ENCODE assay signal across 15 mouse cellular contexts in the genomic region with DNA sequence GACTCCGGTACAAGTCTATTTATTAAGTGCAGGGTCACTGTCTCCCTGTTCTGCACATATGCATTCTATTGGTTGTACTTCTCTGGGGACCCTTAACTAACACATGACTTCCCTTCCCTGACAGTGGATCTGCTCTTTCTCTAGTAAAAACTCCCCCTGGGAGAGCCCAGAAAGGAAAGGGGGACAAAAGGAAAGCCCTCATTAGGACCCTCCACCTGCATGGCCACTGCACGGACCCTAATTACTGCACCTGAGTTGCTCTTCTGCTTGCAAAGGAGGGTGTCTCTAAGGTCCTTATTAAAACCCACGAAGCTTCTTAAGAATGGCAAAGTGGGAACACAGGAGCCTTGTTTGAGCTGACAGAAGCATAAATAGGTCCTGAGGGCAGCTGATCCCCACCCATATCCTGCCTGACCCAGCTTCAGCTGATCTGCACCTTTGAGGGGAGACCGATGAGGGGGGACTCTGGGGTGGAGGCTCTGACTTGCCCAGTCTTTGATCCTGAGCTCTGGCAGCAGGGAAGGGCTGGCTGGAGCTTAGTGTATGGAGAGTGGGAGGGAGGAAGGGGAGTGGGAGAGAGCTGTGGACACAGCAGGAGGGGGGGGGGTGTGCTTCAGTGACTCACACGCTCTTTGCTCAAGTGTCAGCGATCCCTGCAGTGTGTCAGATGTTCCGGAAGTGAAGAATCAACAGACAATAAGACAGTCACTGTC.
DNase-seq lines count a peak whose midpoint lies in the region; ATAC-seq and TF ChIP-seq lines count a peak whose summit lies in the region.
"Had no signal": no experiment of that assay in that cellular context is flagged by ENCODE, and none has a peak within 500 bp of the region (broad histone marks: within the 10 kb centered on the region; RNA-seq: fewer than 3 reads in every experiment).

No protein-coding gene starts in this region.

- no peaks in the 10 kb centered on the region for H3K27me3 ChIP-seq in heart, embryonic 16.5 days (ENCODE audit: control insufficient read depth, insufficient read depth, low read length)
- H3K27me3 ChIP-seq in heart, adult 2 months (ENCODE audit: control insufficient read depth, insufficient read depth, low read length), result no peaks in the 10 kb centered on the region
- H3K27me3 ChIP-seq in limb, embryonic 11.5 days (ENCODE audit: control insufficient read depth, insufficient read depth, low read length), result no peaks in the 10 kb centered on the region
- no peaks in the 10 kb centered on the region for H3K27me3 ChIP-seq in myocyte (ENCODE audit: control insufficient read depth, insufficient read depth, insufficient read length)
- H3K27me3 ChIP-seq: liver, embryonic 13.5 days; neural tube, embryonic 12.5 days; stomach, embryonic 15.5 days had no signal

- no peaks in the 10 kb centered on the region for H3K9me3 ChIP-seq in heart, embryonic 16.5 days (replicated peaks; ENCODE audit: control insufficient read depth, low read length)
- no peaks in the 10 kb centered on the region for H3K9me3 ChIP-seq in limb, embryonic 11.5 days (ENCODE audit: control insufficient read depth, low read length)
- H3K9me3 ChIP-seq: liver, embryonic 13.5 days; neural tube, embryonic 12.5 days; stomach, embryonic 15.5 days had no signal

- intact Hi-C loops in heart, adult 2 months (cut with DNase I), result no loop called here
- intact Hi-C loops in left cerebral cortex, postnatal 4 days (cut with DNase I), result no loop called here

- TF ChIP-seq CTCF in heart, adult 2 months (IDR thresholded peaks at IDR 0.05), result no peak

- ATAC-seq in heart, embryonic 16.5 days (replicated peaks; ENCODE audit: extremely low read depth, insufficient read depth, low FRiP score), result no peak
- ATAC-seq in limb, embryonic 11.5 days (ENCODE audit: insufficient number of reproducible peaks, low FRiP score, low TSS enrichment, low read depth), result 0 out of 2 replicates have a peak, but pooled peaks have one; percentile 26

- no peaks in the 10 kb centered on the region for H3K79me2 ChIP-seq in heart, adult 2 months (replicated peaks; ENCODE audit: control insufficient read depth, insufficient read depth, low read length)
- no peaks in the 10 kb centered on the region for H3K79me2 ChIP-seq in myocyte (ENCODE audit: control insufficient read depth, insufficient read depth)

- H3K4me2 ChIP-seq in heart, embryonic 16.5 days (ENCODE audit: low read depth, low read length), result no peak overlapping the region
- no peak overlapping the region for H3K4me2 ChIP-seq in limb, embryonic 11.5 days (ENCODE audit: low read depth, severe bottlenecking)
- H3K4me2 ChIP-seq in myocyte (ENCODE audit: low read depth), result peak overlapping the region; percentile 42
- H3K4me2 ChIP-seq: liver, embryonic 13.5 days; neural tube, embryonic 12.5 days; stomach, embryonic 15.5 days had no signal

- H3K27ac ChIP-seq in heart, embryonic 16.5 days (ENCODE audit: low read length), result no peak overlapping the region
- no peak overlapping the region for H3K27ac ChIP-seq in heart, adult 2 months
- no peak overlapping the region for H3K27ac ChIP-seq in limb, embryonic 11.5 days (replicated peaks; ENCODE audit: low read depth, low read length)
- H3K27ac ChIP-seq: liver, embryonic 13.5 days; neural tube, embryonic 12.5 days; stomach, embryonic 15.5 days had no signal

- peaks cover 5% of the 10 kb centered on the region for H3K4me1 ChIP-seq in heart, embryonic 16.5 days (ENCODE audit: control insufficient read depth, insufficient read depth, low read length)
- no peaks in the 10 kb centered on the region for H3K4me1 ChIP-seq in heart, adult 2 months (ENCODE audit: control insufficient read depth, insufficient read depth, low read length)
- H3K4me1 ChIP-seq in limb, embryonic 11.5 days (ENCODE audit: control insufficient read depth, insufficient read depth, low read length), result peaks cover 5% of the 10 kb centered on the region; the same call in 1 of the 2 replicates
- H3K4me1 ChIP-seq: liver, embryonic 13.5 days; stomach, embryonic 15.5 days had no signal

- no peak overlapping the region for H3ac ChIP-seq in myocyte (ENCODE audit: control insufficient read depth, insufficient read length)

- DNase-seq in heart, adult 2 months, result no peak
- peak; percentile 50 for DNase-seq in retina, postnatal 1 day
- no peak for DNase-seq in retina, embryonic 14.5 days (ENCODE audit: low spot score)
- DNase-seq in limb, embryonic 11.5 days (ENCODE audit: low spot score), result no peak
- DNase-seq in adrenal gland, postnatal 14 days, result no peak
- DNase-seq in left cerebral cortex, postnatal 4 days, result no peak
- DNase-seq: adrenal gland, postnatal 25 days; cerebellum, adult 11 months; heart, postnatal 4 days; kidney, postnatal 25 days; liver, embryonic 13.5 days had no signal

- TF ChIP-seq POLR2A in heart, adult 2 months (IDR thresholded peaks at IDR 0.05; ENCODE audit: insufficient read depth, low read depth, low read length), result no peak
- TF ChIP-seq POLR2A in myocyte (IDR thresholded peaks at IDR 0.05; ENCODE audit: insufficient read length, low read depth), result no peak

- 0 out of 2 replicates have a peak overlapping the region, but pooled peaks have one; percentile 19 for H3K9ac ChIP-seq in heart, embryonic 16.5 days (ENCODE audit: low read length)
- no peak overlapping the region for H3K9ac ChIP-seq in heart, adult 2 months (ENCODE audit: low read depth, low read length)
- H3K9ac ChIP-seq in limb, embryonic 11.5 days (ENCODE audit: low read length), result no peak overlapping the region
- H3K9ac ChIP-seq: liver, embryonic 13.5 days; neural tube, embryonic 12.5 days; stomach, embryonic 15.5 days had no signal

- no peak overlapping the region for H3K4me3 ChIP-seq in heart, embryonic 16.5 days (ENCODE audit: low read length)
- H3K4me3 ChIP-seq in heart, adult 2 months, result no peak overlapping the region
- no peak overlapping the region for H3K4me3 ChIP-seq in limb, embryonic 11.5 days (ENCODE audit: low read depth, low read length)
- H3K4me3 ChIP-seq in myocyte, result no peak overlapping the region
- H3K4me3 ChIP-seq: liver, embryonic 13.5 days; neural tube, embryonic 12.5 days; stomach, embryonic 15.5 days had no signal

- TF ChIP-seq EP300 in heart, adult 2 months (IDR thresholded peaks at IDR 0.05; ENCODE audit: insufficient read depth, low read depth, low read length), result no peak

- 48% methylated on average over 7 of the region's 7 CpGs for WGBS in heart, embryonic 16.5 days
- 37% methylated on average over 7 of the region's 7 CpGs for WGBS in heart, adult 2 months
- WGBS in limb, embryonic 11.5 days, result 34% methylated on average over 7 of the region's 7 CpGs

- no peaks in the 10 kb centered on the region for H3K36me3 ChIP-seq in heart, embryonic 16.5 days (ENCODE audit: control insufficient read depth, insufficient read depth)
- H3K36me3 ChIP-seq in heart, adult 2 months (ENCODE audit: control insufficient read depth, insufficient read depth, low read length), result no peaks in the 10 kb centered on the region
- no peaks in the 10 kb centered on the region for H3K36me3 ChIP-seq in limb, embryonic 11.5 days (ENCODE audit: control insufficient read depth, insufficient read depth, low read length)
- no peaks in the 10 kb centered on the region for H3K36me3 ChIP-seq in myocyte (ENCODE audit: control insufficient read depth, insufficient read depth)
- H3K36me3 ChIP-seq: liver, embryonic 13.5 days; neural tube, embryonic 12.5 days; stomach, embryonic 15.5 days had no signal

TF ChIP-seq in myocyte, 11 proteins besides CTCF, POLR2A, EP300 and RAD21:
- TF ChIP-seq MYOG (IDR thresholded peaks at IDR 0.05; ENCODE audit: control insufficient read depth in 1 of 3, insufficient read depth in 1 of 3, insufficient read length in 2 of 3, low read depth in 2 of 3) (no peak), CEBPB (IDR thresholded peaks at IDR 0.05; ENCODE audit: insufficient read depth, poor library complexity, severe bottlenecking) (no peak), MYOD1 (IDR thresholded peaks at IDR 0.05; ENCODE audit: control insufficient read depth in 1 of 3, insufficient read length in 2 of 3, low read depth in 2 of 3) (peak in 1 of 3 experiments; percentile 4), USF1 (IDR thresholded peaks at IDR 0.05; ENCODE audit: low read depth) (no peak), TCF12 (IDR thresholded peaks at IDR 0.05; ENCODE audit: insufficient read depth, poor library complexity, severe bottlenecking) (no peak), POLR2AphosphoS2 (IDR thresholded peaks at IDR 0.05; ENCODE audit: insufficient read length, low read depth) (no peak), REST (IDR thresholded peaks at IDR 0.05; ENCODE audit: insufficient read depth, insufficient read length) (no peak), E2F4 (IDR thresholded peaks at IDR 0.05; ENCODE audit: insufficient read depth) (no peak)
